Mouse (Mus musculus): ENCODE measurements at regions not wholly inside any gene's neighbourhood (a gene's known extent, or its start where the extent isn't known, plus 50 kb on each side); places are given as distances from the start of the nearest gene placed in this dataset.
A peak's percentile ranks its signal among the peaks of the same experiment; 100 is the strongest.

- peaks cover 22% of the 10 kb centered on the region for H3K4me1 ChIP-seq (replicated peaks; ENCODE audit: control insufficient read depth, insufficient read depth, low read length)
- no peak for DNase-seq (ENCODE audit: low spot score)
- no peaks in the 10 kb centered on the region for H3K36me3 ChIP-seq (ENCODE audit: control insufficient read depth, insufficient read depth, low read length)
- H3K4me3 ChIP-seq (ENCODE audit: low read depth, low read length): no peak overlapping the region
- H3K27me3 ChIP-seq (ENCODE audit: control insufficient read depth, insufficient read depth, low read length): no peaks in the 10 kb centered on the region
- 69% methylated on average over 12 of the region's 12 CpGs for WGBS
- ATAC-seq (ENCODE audit: low FRiP score): no peak
- no peak overlapping the region for H3K4me2 ChIP-seq (replicated peaks; ENCODE audit: low read depth, low read length)
- no peaks in the 10 kb centered on the region for H3K9me3 ChIP-seq (ENCODE audit: control insufficient read depth, low read length)
- H3K27ac ChIP-seq (ENCODE audit: low read depth, low read length): no peak overlapping the region
- no peak overlapping the region for H3K9ac ChIP-seq (ENCODE audit: low read depth, low read length)
These were observed 110.1 kb upstream of the Haao start for GRCm38 (mm10) chr17:83957661-83958540.

- no peak for DNase-seq (ENCODE audit: low spot score)
- ATAC-seq (ENCODE audit: low FRiP score): no peak
- H3K4me1 ChIP-seq (replicated peaks; ENCODE audit: control insufficient read depth, insufficient read depth, low read length): peaks cover 22% of the 10 kb centered on the region
- no peak overlapping the region for H3K4me3 ChIP-seq (ENCODE audit: low read depth, low read length)
- no peak overlapping the region for H3K27ac ChIP-seq (ENCODE audit: low read depth, low read length)
- H3K4me2 ChIP-seq (replicated peaks; ENCODE audit: low read depth, low read length): no peak overlapping the region
- H3K9ac ChIP-seq (ENCODE audit: low read depth, low read length): no peak overlapping the region
- 52% methylated on average over 12 of the region's 12 CpGs for WGBS
- H3K9me3 ChIP-seq (ENCODE audit: control insufficient read depth, low read length): no peaks in the 10 kb centered on the region
- no peaks in the 10 kb centered on the region for H3K36me3 ChIP-seq (ENCODE audit: control insufficient read depth, insufficient read depth, low read length)
- H3K27me3 ChIP-seq (ENCODE audit: control insufficient read depth, insufficient read depth, low read length): no peaks in the 10 kb centered on the region
These were observed 109.2 kb upstream of the Haao start for GRCm38 (mm10) chr17:83956821-83957565.

DNA sequence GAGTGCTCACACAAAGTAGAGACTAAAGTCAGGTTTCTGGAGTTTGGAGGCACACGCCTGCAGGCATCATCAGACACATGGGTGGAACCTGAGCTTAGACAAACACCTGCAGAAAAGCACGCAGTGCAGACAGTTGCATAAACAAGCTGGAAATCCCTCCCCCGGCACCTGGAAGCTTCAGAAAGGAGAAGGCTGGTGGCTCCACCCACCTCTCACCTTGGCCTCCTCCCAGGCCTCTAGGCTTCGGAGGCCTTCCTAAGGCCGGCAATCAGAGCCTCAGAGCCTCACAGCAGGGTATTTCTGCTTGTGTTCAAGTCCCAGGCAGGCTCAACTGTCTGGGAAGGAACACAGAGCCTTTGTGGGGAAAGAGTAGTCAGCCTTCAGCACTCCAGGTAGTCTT lies 108.2 kb upstream of the Haao start:
- Histone ChIP-seq H3K27ac (ENCODE audit: low read depth, low read length) (0 out of 2 replicates have a peak overlapping the region, but pooled peaks have one; percentile 13), H3K9me3 (ENCODE audit: control insufficient read depth, low read length) (no peaks in the 10 kb centered on the region), H3K36me3 (ENCODE audit: control insufficient read depth, insufficient read depth, low read length) (no peaks in the 10 kb centered on the region), H3K4me3 (ENCODE audit: low read depth, low read length) (no peak overlapping the region), H3K9ac (ENCODE audit: low read depth, low read length) (no peak overlapping the region), H3K4me2 (replicated peaks; ENCODE audit: low read depth, low read length) (no peak overlapping the region), H3K4me1 (replicated peaks; ENCODE audit: control insufficient read depth, insufficient read depth, low read length) (peaks cover 22% of the 10 kb centered on the region), H3K27me3 (ENCODE audit: control insufficient read depth, insufficient read depth, low read length) (no peaks in the 10 kb centered on the region)
- DNase-seq (ENCODE audit: low spot score): no peak
- 50% methylated on average over 5 of the region's 5 CpGs for WGBS
- no peak for ATAC-seq (ENCODE audit: low FRiP score)

DNA sequence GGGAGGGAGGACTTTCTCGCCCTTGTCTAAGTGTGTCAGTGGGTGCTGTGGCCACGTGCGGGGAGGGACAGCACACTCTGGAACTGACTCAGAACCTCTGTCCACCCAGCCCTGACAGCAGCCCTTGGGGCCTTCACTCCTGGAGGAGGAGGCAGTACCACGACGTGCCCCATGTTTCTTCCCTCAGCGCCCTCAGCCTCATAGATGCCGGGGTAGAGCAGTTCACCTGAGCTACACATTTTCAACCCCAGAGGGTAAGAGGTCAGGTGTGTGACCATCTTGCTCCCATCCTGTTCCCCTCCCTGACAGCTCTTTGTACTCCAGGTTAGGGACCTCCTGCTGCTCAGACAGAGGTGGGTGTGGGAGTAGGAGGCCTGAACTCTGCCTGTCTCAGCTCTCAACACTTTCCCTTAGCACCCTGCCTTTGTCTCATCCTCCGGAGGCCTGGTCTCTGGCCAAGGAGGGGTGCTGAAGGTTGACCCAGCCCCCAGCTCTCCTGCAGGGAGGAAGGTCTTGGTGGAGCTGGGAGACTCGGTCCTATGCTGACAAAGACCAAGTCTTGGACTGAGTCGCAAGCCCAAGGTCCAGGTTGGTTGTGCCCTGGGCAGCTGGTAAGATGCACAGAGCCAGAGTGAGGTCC lies 107.4 kb upstream of the Haao start:
- no peak; the same call in none of the 2 replicates for ATAC-seq (ENCODE audit: low FRiP score)
- no peak overlapping the region; the same call in 1 of the 2 replicates for H3K4me2 ChIP-seq (replicated peaks; ENCODE audit: low read depth, low read length)
- H3K4me1 ChIP-seq (replicated peaks; ENCODE audit: control insufficient read depth, insufficient read depth, low read length): peaks cover 22% of the 10 kb centered on the region
- H3K27ac ChIP-seq (ENCODE audit: low read depth, low read length): peak overlapping the region; percentile 84
- no peak overlapping the region for H3K4me3 ChIP-seq (ENCODE audit: low read depth, low read length)
- no peaks in the 10 kb centered on the region for H3K9me3 ChIP-seq (ENCODE audit: control insufficient read depth, low read length)
- H3K36me3 ChIP-seq (ENCODE audit: control insufficient read depth, insufficient read depth, low read length): no peaks in the 10 kb centered on the region
- peak overlapping the region; percentile 40 for H3K9ac ChIP-seq (ENCODE audit: low read depth, low read length)
- WGBS: 58% methylated on average over 10 of the region's 10 CpGs
- H3K27me3 ChIP-seq (ENCODE audit: control insufficient read depth, insufficient read depth, low read length): no peaks in the 10 kb centered on the region
- no peak for DNase-seq (ENCODE audit: low spot score)

GRCm38 (mm10) chr17:83954291-83955057 lies 106.7 kb upstream of the Haao start:
- no peaks in the 10 kb centered on the region for H3K36me3 ChIP-seq (ENCODE audit: control insufficient read depth, insufficient read depth, low read length)
- H3K27me3 ChIP-seq (ENCODE audit: control insufficient read depth, insufficient read depth, low read length): no peaks in the 10 kb centered on the region
- peaks cover 22% of the 10 kb centered on the region for H3K4me1 ChIP-seq (replicated peaks; ENCODE audit: control insufficient read depth, insufficient read depth, low read length)
- H3K9ac ChIP-seq (ENCODE audit: low read depth, low read length): peak overlapping the region; percentile 40
- no peak overlapping the region; the same call in 1 of the 2 replicates for H3K4me2 ChIP-seq (replicated peaks; ENCODE audit: low read depth, low read length)
- peak; percentile 87 for ATAC-seq (ENCODE audit: low FRiP score)
- peak overlapping the region; percentile 84 for H3K27ac ChIP-seq (ENCODE audit: low read depth, low read length)
- H3K9me3 ChIP-seq (ENCODE audit: control insufficient read depth, low read length): no peaks in the 10 kb centered on the region
- DNase-seq (ENCODE audit: low spot score): peak; percentile 75
- no peak overlapping the region for H3K4me3 ChIP-seq (ENCODE audit: low read depth, low read length)
- WGBS: 7% methylated on average over 16 of the region's 16 CpGs

- no peak overlapping the region for H3K9ac ChIP-seq (ENCODE audit: low read depth, low read length)
- peak; percentile 47 for DNase-seq (ENCODE audit: low spot score)
- ATAC-seq (ENCODE audit: low FRiP score): peak; percentile 10; the same call in 1 of the 2 replicates
These were observed 105.9 kb upstream of the Haao start for GRCm38 (mm10) chr17:83953656-83954055.

GRCm38 (mm10) chr17:83946718-83947117 lies 99.0 kb upstream of the Haao start:
- DNase-seq (ENCODE audit: low spot score): no peak

More at GRCm38 (mm10) chr17:83953656-83954055, 105.9 kb upstream of the Haao start:
- Histone ChIP-seq H3K9me3 (ENCODE audit: control insufficient read depth, low read length) (no peaks in the 10 kb centered on the region), H3K4me2 (replicated peaks; ENCODE audit: low read depth, low read length) (no peak overlapping the region), H3K36me3 (ENCODE audit: control insufficient read depth, insufficient read depth, low read length) (no peaks in the 10 kb centered on the region), H3K4me1 (replicated peaks; ENCODE audit: control insufficient read depth, insufficient read depth, low read length) (peaks cover 22% of the 10 kb centered on the region), H3K4me3 (ENCODE audit: low read depth, low read length) (no peak overlapping the region), H3K27me3 (ENCODE audit: control insufficient read depth, insufficient read depth, low read length) (no peaks in the 10 kb centered on the region), H3K27ac (ENCODE audit: low read depth, low read length) (peak overlapping the region; percentile 84)
- 43% methylated on average over 7 of the region's 7 CpGs for WGBS

DNA sequence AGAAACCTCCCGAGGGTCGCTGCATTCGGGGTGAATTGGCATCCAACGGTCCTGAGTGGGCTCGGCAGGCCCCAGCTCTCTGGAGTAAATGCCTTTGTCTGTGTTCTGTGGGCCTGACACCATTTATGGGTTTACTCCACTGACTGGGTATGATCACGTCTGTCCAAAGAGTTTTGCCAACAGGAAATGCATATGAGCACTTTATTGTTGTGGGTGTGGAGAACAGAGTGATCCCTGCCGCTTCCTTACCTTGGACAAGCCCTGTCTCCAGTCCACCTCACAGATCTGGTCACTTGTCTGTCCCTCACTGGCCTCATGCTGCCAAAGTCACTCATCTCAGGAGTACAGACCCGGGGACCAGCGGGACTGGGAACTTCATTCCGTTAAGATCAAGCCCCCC lies 91.6 kb upstream of the Haao start:
- Histone ChIP-seq H3K36me3 (ENCODE audit: control insufficient read depth, insufficient read depth, low read length) (no peaks in the 10 kb centered on the region), H3K4me3 (ENCODE audit: low read depth, low read length) (no peak overlapping the region), H3K4me1 (replicated peaks; ENCODE audit: control insufficient read depth, insufficient read depth, low read length) (0 out of 2 replicates have a peak, but pooled peaks cover 4% of the 10 kb centered on the region), H3K27ac (ENCODE audit: low read depth, low read length) (no peak overlapping the region), H3K9me3 (ENCODE audit: control insufficient read depth, low read length) (no peaks in the 10 kb centered on the region), H3K27me3 (ENCODE audit: control insufficient read depth, insufficient read depth, low read length) (no peaks in the 10 kb centered on the region), H3K4me2 (replicated peaks; ENCODE audit: low read depth, low read length) (no peak overlapping the region), H3K9ac (ENCODE audit: low read depth, low read length) (no peak overlapping the region)
- WGBS: 79% methylated on average over 10 of the region's 10 CpGs
- ATAC-seq (ENCODE audit: low FRiP score) (no peak), DNase-seq (ENCODE audit: low spot score) (no peak)

More at GRCm38 (mm10) chr17:83946718-83947117, 99.0 kb upstream of the Haao start:
- Histone ChIP-seq H3K4me2 (replicated peaks; ENCODE audit: low read depth, low read length) (no peak overlapping the region), H3K4me3 (ENCODE audit: low read depth, low read length) (no peak overlapping the region), H3K27me3 (ENCODE audit: control insufficient read depth, insufficient read depth, low read length) (no peaks in the 10 kb centered on the region), H3K27ac (ENCODE audit: low read depth, low read length) (no peak overlapping the region), H3K4me1 (replicated peaks; ENCODE audit: control insufficient read depth, insufficient read depth, low read length) (no peaks in the 10 kb centered on the region), H3K9ac (ENCODE audit: low read depth, low read length) (no peak overlapping the region), H3K9me3 (ENCODE audit: control insufficient read depth, low read length) (no peaks in the 10 kb centered on the region), H3K36me3 (ENCODE audit: control insufficient read depth, insufficient read depth, low read length) (no peaks in the 10 kb centered on the region)
- ATAC-seq (ENCODE audit: low FRiP score): no peak
- WGBS: 44% methylated on average over 4 of the region's 4 CpGs

All from hindbrain, embryonic 11.5 days (tissue).